Mouse (Mus musculus): Measurements from ENCODE around the gene Loxl1.

- TF ChIP-seq CTCF (IDR thresholded peaks at IDR 0.05; ENCODE audit: low read depth) (no peak), EP300 (IDR thresholded peaks at IDR 0.05; ENCODE audit: low read depth) (no peak)
Observed at GRCm38 (mm10) chr9:58305686-58306085, 7.3 kb downstream of the Loxl1 start.

All from liver, postnatal 0 days (tissue).